Mouse (Mus musculus) layer of hippocampus, adult 9-11 months (tissue): ENCODE measurements at regions not wholly inside any gene's neighbourhood (a gene's known extent, or its start where the extent isn't known, plus 50 kb on each side); places are given as distances from the start of the nearest gene placed in this dataset.

ENCODE experiments used
- DNase-seq: peaks from one replicate; pipeline ENCODE4 v3.0.0; 2022

DNA sequence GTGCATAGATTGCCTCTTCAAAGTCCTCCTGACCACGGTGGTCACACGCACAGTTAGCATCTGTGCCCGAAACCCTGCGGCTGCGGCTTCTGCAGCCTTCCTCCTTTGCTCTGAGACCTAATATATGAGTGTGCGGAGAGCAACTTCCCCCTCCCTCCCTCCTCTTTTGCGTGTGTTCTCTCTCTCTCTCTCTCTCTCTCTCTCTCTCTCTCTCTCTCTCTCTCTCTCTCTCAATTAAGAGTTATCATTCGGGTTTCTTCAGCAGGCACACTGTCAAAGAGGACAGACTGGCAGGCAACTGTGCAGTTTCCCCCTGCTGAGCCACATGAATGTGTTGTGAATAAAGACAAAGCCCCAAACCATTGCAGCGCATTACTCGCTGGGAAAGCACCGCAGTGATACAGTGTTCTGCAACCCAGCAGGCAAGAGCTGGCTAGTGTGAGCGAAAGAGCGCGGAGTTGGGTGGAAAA, 900.8 kb downstream of the Mat2b start:
- DNase-seq: peak; percentile 3

DNA sequence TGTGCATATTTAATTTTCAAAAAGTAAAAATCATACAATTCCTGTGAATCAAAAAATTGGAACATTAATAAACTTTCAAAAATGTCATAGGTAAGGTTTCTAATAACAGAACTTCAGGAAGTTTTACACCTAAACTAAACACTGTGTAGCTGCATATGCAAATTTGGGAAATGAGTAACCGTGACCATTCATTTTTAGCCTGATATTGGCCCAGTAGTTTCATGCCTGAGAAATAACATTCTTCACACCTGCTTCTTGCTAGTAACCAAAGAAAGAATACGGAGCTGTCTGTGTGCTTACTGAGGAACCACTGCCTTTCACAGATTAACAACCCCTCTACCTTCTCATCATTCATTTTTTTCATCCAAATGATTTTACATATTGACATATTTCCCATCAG, 902.9 kb downstream of the Mat2b start:
- DNase-seq: no peak
